In genomic region chr2:166021073-166021610, GRCm38 (mm10) we compare ENCODE assay signal across 8 mouse cellular contexts. TPM values are rescaled to one million over a fixed set of nuclear protein-coding genes. Genes with fewer than 3 reads are reported as not detected.
A peak's percentile ranks its signal among the peaks of the same experiment; 100 is the strongest.
DNase-seq lines count a peak whose midpoint lies in the region; ATAC-seq and TF ChIP-seq lines count a peak whose summit lies in the region.
"Had no signal": no experiment of that assay in that cellular context is flagged by ENCODE, and none has a peak within 500 bp of the region (broad histone marks: within the 10 kb centered on the region; RNA-seq: fewer than 3 reads in every experiment).

No protein-coding gene starts in this region.

- H3K9me3 ChIP-seq in CH12.LX (replicated peaks; ENCODE audit: low read length) = no peaks in the 10 kb centered on the region
- H3K9me3 ChIP-seq in limb, embryonic 15.5 days = no peaks in the 10 kb centered on the region
- H3K9me3 ChIP-seq in neural tube, embryonic 14.5 days (ENCODE audit: control insufficient read depth, low read length) = no peaks in the 10 kb centered on the region

- DNase-seq in CH12.LX (ENCODE audit: extremely low read depth) (no peak), NIH3T3 (ENCODE audit: low read depth) (peak; percentile 57)
- peak; percentile 57 to 63 for DNase-seq in heart, adult 9 months (ENCODE audit: low spot score in 2 of 2)
- no peak for DNase-seq in cerebellum, adult 9-11 months
- DNase-seq in adrenal gland, postnatal 25 days = no peak

- WGBS in limb, embryonic 15.5 days = 24% methylated on average over 4 of the region's 4 CpGs
- WGBS in neural tube, embryonic 14.5 days = 8% methylated on average over 4 of the region's 4 CpGs

- no peak for TF ChIP-seq RAD21 in CH12.LX (IDR thresholded peaks at IDR 0.05; ENCODE audit: low read depth, low read length)

- TF ChIP-seq EP300 in CH12.LX (IDR thresholded peaks at IDR 0.05; ENCODE audit: low read length) = no peak

- dilution Hi-C loops in CH12.LX (cut with MboI; ENCODE audit: extremely low pct_ligation_motif_present, extremely low pct_unique_long_range_greater_than_20kb, low sequenced_read_pairs) = no loop called here

- TF ChIP-seq POLR2A in CH12.LX (IDR thresholded peaks at IDR 0.05; ENCODE audit: low read depth, low read length) = no peak

- in situ Hi-C loops in CH12.LX (cut with MboI; ENCODE audit: low pct_ligation_motif_present, low pct_unique_long_range_greater_than_20kb, low sequenced_read_pairs) = no loop called here

- H3K4me1 ChIP-seq in CH12.LX (ENCODE audit: control insufficient read depth in 1 of 2, insufficient read depth in 2 of 2) = peaks cover 11 to 93% of the 10 kb centered on the region in 2 experiments
- H3K4me1 ChIP-seq in limb, embryonic 15.5 days = peaks cover 7% of the 10 kb centered on the region
- H3K4me1 ChIP-seq in neural tube, embryonic 14.5 days (ENCODE audit: control insufficient read depth, insufficient read depth, low read length) = peaks cover 16% of the 10 kb centered on the region

- H3K4me3 ChIP-seq in CH12.LX (replicated peaks in 1 of 3; ENCODE audit: low read depth in 2 of 3, low read length in 2 of 3, poor library complexity in 1 of 3) = peak overlapping the region in 1 of 3 experiments; percentile 28
- no peak overlapping the region for H3K4me3 ChIP-seq in limb, embryonic 15.5 days
- H3K4me3 ChIP-seq in neural tube, embryonic 14.5 days (ENCODE audit: low read depth, low read length) = no peak overlapping the region
- H3K4me3 ChIP-seq: myocyte had no signal

- no peaks in the 10 kb centered on the region for H3K36me3 ChIP-seq in CH12.LX (replicated peaks in 1 of 2; ENCODE audit: control insufficient read depth in 1 of 2, insufficient read depth in 1 of 2, low read length in 1 of 2)
- H3K36me3 ChIP-seq in limb, embryonic 15.5 days = no peaks in the 10 kb centered on the region
- no peaks in the 10 kb centered on the region for H3K36me3 ChIP-seq in neural tube, embryonic 14.5 days (ENCODE audit: control insufficient read depth, insufficient read depth, low read length)

- no peak for ATAC-seq in limb, embryonic 15.5 days (ENCODE audit: insufficient number of reproducible peaks, low FRiP score, low TSS enrichment, low read depth)
- ATAC-seq in neural tube, embryonic 14.5 days (ENCODE audit: low read depth) = peak; percentile 49; the same call in 1 of the 2 replicates

- no peak for TF ChIP-seq CTCF in CH12.LX (conservative IDR thresholded peaks at IDR 0.05 in 1 of 2, IDR thresholded peaks at IDR 0.05 in 1 of 2; ENCODE audit: low read depth in 2 of 2, low read length in 2 of 2)

- peaks cover 79% of the 10 kb centered on the region for H3K79me2 ChIP-seq in CH12.LX (replicated peaks; ENCODE audit: control insufficient read depth, extremely low read depth, insufficient read depth, poor library complexity, severe bottlenecking)

- 0 out of 2 replicates have a peak overlapping the region, but pooled peaks have one; percentile 3 for H3K9ac ChIP-seq in CH12.LX (ENCODE audit: insufficient read depth, low read depth)
- H3K9ac ChIP-seq in limb, embryonic 15.5 days = no peak overlapping the region
- H3K9ac ChIP-seq in neural tube, embryonic 14.5 days (replicated peaks; ENCODE audit: low read depth, low read length) = no peak overlapping the region; the same call in 1 of the 2 replicates

- H3K4me2 ChIP-seq in CH12.LX (ENCODE audit: insufficient read depth, low read depth, poor library complexity, severe bottlenecking) = peak overlapping the region; percentile 0; the same call in 1 of the 2 replicates
- H3K4me2 ChIP-seq in limb, embryonic 15.5 days = no peak overlapping the region
- no peak overlapping the region for H3K4me2 ChIP-seq in neural tube, embryonic 14.5 days (ENCODE audit: low read depth, low read length)

- no peak overlapping the region for H3K27ac ChIP-seq in CH12.LX (ENCODE audit: insufficient read depth, low read depth)
- H3K27ac ChIP-seq in limb, embryonic 15.5 days = 0 out of 2 replicates have a peak overlapping the region, but pooled peaks have one; percentile 22
- H3K27ac ChIP-seq in neural tube, embryonic 14.5 days (ENCODE audit: low read depth, low read length) = peak overlapping the region; percentile 78

- no peaks in the 10 kb centered on the region for H3K27me3 ChIP-seq in CH12.LX (replicated peaks)
- no peaks in the 10 kb centered on the region for H3K27me3 ChIP-seq in limb, embryonic 15.5 days
- H3K27me3 ChIP-seq in neural tube, embryonic 14.5 days (ENCODE audit: control insufficient read depth, insufficient read depth, low read length) = no peaks in the 10 kb centered on the region

TF ChIP-seq in CH12.LX, 34 proteins besides CTCF, POLR2A, EP300 and RAD21:
- no peak for TF ChIP-seq TBP (conservative IDR thresholded peaks at IDR 0.05; ENCODE audit: low read depth, low read length)
- peak; percentile 79; the same call in 1 of the 2 replicates for TF ChIP-seq CHD1 (IDR thresholded peaks at IDR 0.05; ENCODE audit: low read depth, low read length)

RNA-seq across cellular contexts. Expression of gene Ncoa3, which starts 28.7 kb away (rescaled TPM):
- 17.1 and 19.0 TPM in 2 replicates for total RNA-seq in CH12.LX (2012; rRNA removed)
- 11.3 and 13.4 TPM in 2 replicates for total RNA-seq in CH12.LX (2014; rRNA removed)
- 21.0 and 21.9 TPM in 2 replicates for polyA plus RNA-seq in CH12.LX (2012; ENCODE audit: insufficient read length, low read depth)
- 15.4 and 16.2 TPM in 2 replicates for polyA plus RNA-seq in limb, embryonic 15.5 days (2015; fragmentation: Nextera tagmentation; extraction: Ambion mirVana)
- 17.1 and 18.5 TPM in 2 replicates for polyA plus RNA-seq in neural tube, embryonic 14.5 days (2014; fragmentation: Nextera tagmentation; extraction: Ambion mirVana)
- 26.8 and 27.1 TPM in 2 replicates for total RNA-seq in adrenal gland, postnatal 25 days (2021)

Comparison
In these comparisons a context has a peak if more than half of its experiments do, and no peak if none do; other contexts are left out.
1. DNase-seq: peak in NIH3T3 (single experiment) and heart, adult 9 months (2 of 2); none in CH12.LX (single experiment), cerebellum, adult 9-11 months (single experiment) and adrenal gland, postnatal 25 days (single experiment).